Mouse (Mus musculus) lung, postnatal 25 days (tissue): ENCODE measurements around the gene Tex2.
A peak's percentile ranks its signal among the peaks of the same experiment; 100 is the strongest.

ENCODE experiments used
- DNase-seq: peaks from one replicate; pipeline ENCODE4 v3.0.0; 2022; ENCODE audit warnings: low spot score

The Tex2 gene

GRCm38 (mm10) chr11:106485611-106486010 is 127.6 kb downstream of the Tex2 start:
- DNase-seq = no peak

GRCm38 (mm10) chr11:106484875-106485274 is 128.3 kb downstream of the Tex2 start:
- no peak for DNase-seq

GRCm38 (mm10) chr11:106482867-106483266 is 130.4 kb downstream of the Tex2 start:
- DNase-seq = no peak

- DNase-seq = no peak
These were observed 131.6 kb downstream of the Tex2 start for GRCm38 (mm10) chr11:106481651-106482050.

- DNase-seq = no peak
These were observed 132.7 kb downstream of the Tex2 start for GRCm38 (mm10) chr11:106480530-106480885.

GRCm38 (mm10) chr11:106479619-106480529 is 133.3 kb downstream of the Tex2 start:
- DNase-seq = no peak

GRCm38 (mm10) chr11:106478745-106479144 is 134.5 kb downstream of the Tex2 start:
- DNase-seq = no peak

- no peak for DNase-seq
These were observed 135.6 kb downstream of the Tex2 start for GRCm38 (mm10) chr11:106477505-106478160.

GRCm38 (mm10) chr11:106475309-106475708 is 137.9 kb downstream of the Tex2 start:
- peak; percentile 33 for DNase-seq

GRCm38 (mm10) chr11:106471629-106472028 is 141.6 kb downstream of the Tex2 start:
- DNase-seq = no peak

- no peak for DNase-seq
These were observed 144.7 kb downstream of the Tex2 start for GRCm38 (mm10) chr11:106468509-106468908.

- DNase-seq = no peak
These were observed 147.3 kb downstream of the Tex2 start for GRCm38 (mm10) chr11:106465932-106466331.

- no peak for DNase-seq
These were observed 147.7 kb downstream of the Tex2 start for GRCm38 (mm10) chr11:106465545-106465903.

GRCm38 (mm10) chr11:106464681-106465544 is 148.3 kb downstream of the Tex2 start:
- no peak for DNase-seq

- DNase-seq = no peak
These were observed 149.4 kb downstream of the Tex2 start for GRCm38 (mm10) chr11:106463845-106464244.

- no peak for DNase-seq
These were observed 150.9 kb downstream of the Tex2 start for GRCm38 (mm10) chr11:106462309-106462708.

GRCm38 (mm10) chr11:106461145-106461932 is 151.9 kb downstream of the Tex2 start:
- DNase-seq = no peak

- DNase-seq = no peak
These were observed 152.6 kb downstream of the Tex2 start for GRCm38 (mm10) chr11:106460671-106461070.

- DNase-seq = no peak
These were observed 154.7 kb downstream of the Tex2 start for GRCm38 (mm10) chr11:106458540-106458939.
